Mouse (Mus musculus): ENCODE measurements around the gene Gars. TPM values are rescaled to one million over a fixed set of nuclear protein-coding genes. Genes with fewer than 3 reads are reported as not detected.

The Gars gene
- total RNA-seq (2015): 38.2 and 39.9 TPM in 2 replicates
- 80.8 and 84.3 TPM in 2 replicates for total RNA-seq (2017)

GRCm38 (mm10) chr6:55037799-55038670 is at the start of gene Gars:
Gene Gars (plus strand): TSS chr6:55038007.
- ATAC-seq (ENCODE audit: poor library complexity, severe bottlenecking): peak; percentile 97

- ATAC-seq (ENCODE audit: poor library complexity, severe bottlenecking): no peak
Measured at GRCm38 (mm10) chr6:54988141-54988540, 49.7 kb upstream of the Gars start.

GRCm38 (mm10) chr6:54991189-54991588 is 46.6 kb upstream of the Gars start:
- ATAC-seq (ENCODE audit: poor library complexity, severe bottlenecking): no peak

GRCm38 (mm10) chr6:54992141-54992540 is 45.7 kb upstream of the Gars start:
- ATAC-seq (ENCODE audit: poor library complexity, severe bottlenecking): no peak

GRCm38 (mm10) chr6:54992734-54993260 is 45.0 kb upstream of the Gars start, which contains the start of gene Ggct:
Gene Ggct (minus strand): TSS chr6:54992950.
- ATAC-seq (ENCODE audit: poor library complexity, severe bottlenecking): peak; percentile 97

- no peak for ATAC-seq (ENCODE audit: poor library complexity, severe bottlenecking)
Measured at GRCm38 (mm10) chr6:54996361-54996760, 41.4 kb upstream of the Gars start.

- ATAC-seq (ENCODE audit: poor library complexity, severe bottlenecking): no peak
Measured at GRCm38 (mm10) chr6:54997726-54998125, 40.1 kb upstream of the Gars start.

- ATAC-seq (ENCODE audit: poor library complexity, severe bottlenecking): no peak
Measured at GRCm38 (mm10) chr6:55001320-55001719, 36.5 kb upstream of the Gars start.

- ATAC-seq (ENCODE audit: poor library complexity, severe bottlenecking): no peak
Measured at GRCm38 (mm10) chr6:55002438-55002837, 35.4 kb upstream of the Gars start.

GRCm38 (mm10) chr6:55003559-55003958 is 34.2 kb upstream of the Gars start:
- ATAC-seq (ENCODE audit: poor library complexity, severe bottlenecking): no peak

- no peak for ATAC-seq (ENCODE audit: poor library complexity, severe bottlenecking)
Measured at GRCm38 (mm10) chr6:55008401-55008800, 29.4 kb upstream of the Gars start.

GRCm38 (mm10) chr6:55009391-55010230 is 28.2 kb upstream of the Gars start:
- ATAC-seq (ENCODE audit: poor library complexity, severe bottlenecking): no peak

- no peak for ATAC-seq (ENCODE audit: poor library complexity, severe bottlenecking)
Measured at GRCm38 (mm10) chr6:55010330-55011091, 27.3 kb upstream of the Gars start.

- no peak for ATAC-seq (ENCODE audit: poor library complexity, severe bottlenecking)
Measured at GRCm38 (mm10) chr6:55012516-55012915, 25.3 kb upstream of the Gars start.

- ATAC-seq (ENCODE audit: poor library complexity, severe bottlenecking): no peak
Measured at GRCm38 (mm10) chr6:55014184-55014583, 23.6 kb upstream of the Gars start.

- ATAC-seq (ENCODE audit: poor library complexity, severe bottlenecking): peak; percentile 74
Measured at GRCm38 (mm10) chr6:55016236-55016635, 21.6 kb upstream of the Gars start.

- ATAC-seq (ENCODE audit: poor library complexity, severe bottlenecking): peak; percentile 80
Measured at GRCm38 (mm10) chr6:55016710-55017583, 20.9 kb upstream of the Gars start.

- ATAC-seq (ENCODE audit: poor library complexity, severe bottlenecking): no peak
Measured at GRCm38 (mm10) chr6:55018417-55018816, 19.4 kb upstream of the Gars start.

GRCm38 (mm10) chr6:55021806-55022205 is 16.0 kb upstream of the Gars start:
- no peak for ATAC-seq (ENCODE audit: poor library complexity, severe bottlenecking)

GRCm38 (mm10) chr6:55027642-55028041 is 10.2 kb upstream of the Gars start:
- ATAC-seq (ENCODE audit: poor library complexity, severe bottlenecking): no peak

Data from megakaryocyte, adult 5-6 weeks (primary cell).